Mouse (Mus musculus): ENCODE data around the gene Gm21992. TPM values are rescaled to one million over a fixed set of nuclear protein-coding genes. Genes with fewer than 3 reads are reported as not detected.

Gene Gm21992
- polyA plus RNA-seq, 1 experiment from 2014 or later, result 20.9 TPM

DNA sequence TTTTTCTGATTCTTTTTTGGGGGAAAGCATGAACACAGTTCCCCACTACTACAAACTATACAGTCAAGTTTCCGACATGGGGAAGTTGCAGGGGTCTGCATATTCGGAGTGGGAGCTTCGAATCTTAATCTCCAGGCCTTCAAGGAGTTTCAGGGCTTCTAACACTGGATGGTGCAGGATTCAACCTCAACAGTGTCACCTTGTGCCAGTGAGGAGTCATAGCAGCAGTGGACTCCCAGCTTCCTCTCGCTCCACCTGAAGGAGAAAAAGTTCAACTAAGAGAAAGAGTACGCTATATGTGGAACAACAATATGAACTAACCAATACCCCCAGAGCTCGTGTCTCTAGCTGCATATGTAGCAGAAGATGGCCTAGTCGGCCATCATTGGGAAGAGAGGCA, 36.1 kb upstream of the Gm21992 start:
- no peaks in the 10 kb centered on the region for H3K9me3 ChIP-seq (ENCODE audit: control insufficient read depth, low read length)
- no peak overlapping the region for H3K4me2 ChIP-seq (ENCODE audit: low read length)
- peaks cover 1% of the 10 kb centered on the region for H3K27me3 ChIP-seq (ENCODE audit: control insufficient read depth, insufficient read depth, low read length)
- no peak overlapping the region for H3K9ac ChIP-seq (ENCODE audit: low read length)
- no peaks in the 10 kb centered on the region for H3K36me3 ChIP-seq (ENCODE audit: control insufficient read depth, insufficient read depth, low read length)
- WGBS, result 23% methylated on average over 7 of the region's 7 CpGs
- H3K27ac ChIP-seq (replicated peaks in 1 of 2; ENCODE audit: control insufficient read depth in 1 of 2, insufficient read depth in 1 of 2, low read depth in 2 of 2, low read length in 2 of 2), result no peak overlapping the region
- no peak overlapping the region for H3K4me3 ChIP-seq (ENCODE audit: control insufficient read depth in 1 of 2, insufficient read depth in 1 of 2, low read depth in 1 of 2, low read length in 2 of 2)
- no peaks in the 10 kb centered on the region for H3K4me1 ChIP-seq (ENCODE audit: control insufficient read depth in 2 of 2, insufficient read depth in 2 of 2, low read length in 2 of 2)
- ATAC-seq (ENCODE audit: insufficient number of reproducible peaks, insufficient read depth, low FRiP score, low read depth), result no peak

DNA sequence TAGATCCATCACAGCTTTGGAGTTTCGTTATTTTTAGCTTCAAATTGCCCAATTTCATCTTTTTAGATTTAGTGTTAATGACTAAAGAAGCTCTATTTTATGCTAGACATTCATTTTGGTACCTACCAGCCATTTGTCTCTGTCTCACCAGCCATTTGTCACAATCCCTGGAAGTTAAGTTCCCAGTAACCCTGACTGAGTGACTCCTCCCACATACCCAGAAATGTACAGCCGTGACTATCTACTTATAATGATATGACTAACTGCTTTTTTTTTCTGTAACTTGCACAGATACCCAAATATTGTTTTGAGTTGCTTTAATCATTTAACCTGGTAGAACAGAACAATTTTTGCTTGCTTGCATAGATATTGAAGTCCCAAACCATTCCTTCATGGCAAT, 34.4 kb upstream of the Gm21992 start:
- no peak overlapping the region for H3K4me2 ChIP-seq (ENCODE audit: low read length)
- WGBS, result 59% methylated on average over 2 of the region's 2 CpGs
- no peaks in the 10 kb centered on the region for H3K36me3 ChIP-seq (ENCODE audit: control insufficient read depth, insufficient read depth, low read length)
- no peaks in the 10 kb centered on the region for H3K4me1 ChIP-seq (ENCODE audit: control insufficient read depth in 2 of 2, insufficient read depth in 2 of 2, low read length in 2 of 2)
- no peak overlapping the region for H3K4me3 ChIP-seq (ENCODE audit: control insufficient read depth in 1 of 2, insufficient read depth in 1 of 2, low read depth in 1 of 2, low read length in 2 of 2)
- H3K27ac ChIP-seq (replicated peaks in 1 of 2; ENCODE audit: control insufficient read depth in 1 of 2, insufficient read depth in 1 of 2, low read depth in 2 of 2, low read length in 2 of 2), result no peak overlapping the region
- no peak for ATAC-seq (ENCODE audit: insufficient number of reproducible peaks, insufficient read depth, low FRiP score, low read depth)
- H3K27me3 ChIP-seq (ENCODE audit: control insufficient read depth, insufficient read depth, low read length), result peaks cover 17% of the 10 kb centered on the region
- no peak overlapping the region for H3K9ac ChIP-seq (ENCODE audit: low read length)
- no peaks in the 10 kb centered on the region for H3K9me3 ChIP-seq (ENCODE audit: control insufficient read depth, low read length)

- 45% methylated on average over 2 of the region's 2 CpGs for WGBS
- Histone ChIP-seq H3K4me2 (ENCODE audit: low read length) (no peak overlapping the region), H3K27me3 (ENCODE audit: control insufficient read depth, insufficient read depth, low read length) (peaks cover 26% of the 10 kb centered on the region), H3K4me3 (ENCODE audit: control insufficient read depth in 1 of 2, insufficient read depth in 1 of 2, low read depth in 1 of 2, low read length in 2 of 2) (no peak overlapping the region), H3K9me3 (ENCODE audit: control insufficient read depth, low read length) (no peaks in the 10 kb centered on the region), H3K4me1 (ENCODE audit: control insufficient read depth in 2 of 2, insufficient read depth in 2 of 2, low read length in 2 of 2) (peaks cover 3 to 11% of the 10 kb centered on the region in 2 experiments; a peak in 3 of 4 replicates), H3K9ac (ENCODE audit: low read length) (no peak overlapping the region), H3K36me3 (ENCODE audit: control insufficient read depth, insufficient read depth, low read length) (no peaks in the 10 kb centered on the region), H3K27ac (replicated peaks in 1 of 2; ENCODE audit: control insufficient read depth in 1 of 2, insufficient read depth in 1 of 2, low read depth in 2 of 2, low read length in 2 of 2) (no peak overlapping the region)
- no peak for ATAC-seq (ENCODE audit: insufficient number of reproducible peaks, insufficient read depth, low FRiP score, low read depth)
Measured at GRCm38 (mm10) chr19:4842611-4843010, 31.2 kb upstream of the Gm21992 start.

DNA sequence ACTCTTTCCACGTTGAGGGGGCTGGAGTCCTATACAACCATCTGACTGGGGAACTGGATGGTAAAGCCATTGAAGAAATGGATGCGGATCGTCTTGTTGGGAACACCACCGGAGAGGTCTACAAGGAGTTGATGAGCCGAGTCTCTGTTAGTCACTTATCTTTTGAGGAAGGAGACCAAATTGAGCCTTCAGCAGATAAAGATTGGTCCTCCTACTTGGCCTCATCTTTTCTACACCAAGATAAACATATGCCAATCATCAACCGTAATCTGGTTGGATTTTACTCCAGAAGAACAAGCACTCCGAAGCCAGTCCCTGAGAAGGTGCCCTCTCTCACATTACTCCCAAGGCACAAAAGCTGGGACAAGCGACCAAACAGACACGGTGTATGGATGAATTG, 29.4 kb upstream of the Gm21992 start:
- 72% methylated on average over 9 of the region's 9 CpGs for WGBS
- peaks cover 3 to 11% of the 10 kb centered on the region in 2 experiments; a peak in 3 of 4 replicates for H3K4me1 ChIP-seq (ENCODE audit: control insufficient read depth in 2 of 2, insufficient read depth in 2 of 2, low read length in 2 of 2)
- no peaks in the 10 kb centered on the region for H3K9me3 ChIP-seq (ENCODE audit: control insufficient read depth, low read length)
- no peak for ATAC-seq (ENCODE audit: insufficient number of reproducible peaks, insufficient read depth, low FRiP score, low read depth)
- no peak overlapping the region for H3K9ac ChIP-seq (ENCODE audit: low read length)
- H3K36me3 ChIP-seq (ENCODE audit: control insufficient read depth, insufficient read depth, low read length), result 0 out of 2 replicates have a peak, but pooled peaks cover 2% of the 10 kb centered on the region
- no peak overlapping the region for H3K27ac ChIP-seq (replicated peaks in 1 of 2; ENCODE audit: control insufficient read depth in 1 of 2, insufficient read depth in 1 of 2, low read depth in 2 of 2, low read length in 2 of 2)
- no peak overlapping the region for H3K4me2 ChIP-seq (ENCODE audit: low read length)
- peaks cover 26% of the 10 kb centered on the region for H3K27me3 ChIP-seq (ENCODE audit: control insufficient read depth, insufficient read depth, low read length)
- H3K4me3 ChIP-seq (ENCODE audit: control insufficient read depth in 1 of 2, insufficient read depth in 1 of 2, low read depth in 1 of 2, low read length in 2 of 2), result no peak overlapping the region

GRCm38 (mm10) chr19:4839149-4839548, 27.7 kb upstream of the Gm21992 start, which contains the start of the genes Ccs and Ccdc87:
Ccs (minus strand) TSS chr19:4839332.
Ccdc87 (plus strand) TSS chr19:4839366.
- peak within 1 kb of the TSS; percentile 98 for H3K4me2 ChIP-seq (ENCODE audit: low read length)
- under 1% methylated on average over 25 of the region's 25 CpGs for WGBS
- H3K36me3 ChIP-seq (ENCODE audit: control insufficient read depth, insufficient read depth, low read length), result 0 out of 2 replicates have a peak, but pooled peaks cover 2% of the 10 kb centered on the region
- ATAC-seq (ENCODE audit: insufficient number of reproducible peaks, insufficient read depth, low FRiP score, low read depth), result peak; percentile 96
- H3K9me3 ChIP-seq (ENCODE audit: control insufficient read depth, low read length), result no peaks in the 10 kb centered on the region
- H3K4me1 ChIP-seq (ENCODE audit: control insufficient read depth in 2 of 2, insufficient read depth in 2 of 2, low read length in 2 of 2), result peaks cover 3 to 11% of the 10 kb centered on the region in 2 experiments; a peak in 3 of 4 replicates
- peaks cover 26% of the 10 kb centered on the region for H3K27me3 ChIP-seq (ENCODE audit: control insufficient read depth, insufficient read depth, low read length)
- peak within 1 kb of the TSS; percentile 77 for H3K9ac ChIP-seq (ENCODE audit: low read length)
- peak within 1 kb of the TSS; percentile 54 to 79 for H3K4me3 ChIP-seq (ENCODE audit: control insufficient read depth in 1 of 2, insufficient read depth in 1 of 2, low read depth in 1 of 2, low read length in 2 of 2)
- 0 out of 4 replicates have a peak within 1 kb of the TSS, but pooled peaks have one; percentile 2 to 8 for H3K27ac ChIP-seq (replicated peaks in 1 of 2; ENCODE audit: control insufficient read depth in 1 of 2, insufficient read depth in 1 of 2, low read depth in 2 of 2, low read length in 2 of 2)

DNA sequence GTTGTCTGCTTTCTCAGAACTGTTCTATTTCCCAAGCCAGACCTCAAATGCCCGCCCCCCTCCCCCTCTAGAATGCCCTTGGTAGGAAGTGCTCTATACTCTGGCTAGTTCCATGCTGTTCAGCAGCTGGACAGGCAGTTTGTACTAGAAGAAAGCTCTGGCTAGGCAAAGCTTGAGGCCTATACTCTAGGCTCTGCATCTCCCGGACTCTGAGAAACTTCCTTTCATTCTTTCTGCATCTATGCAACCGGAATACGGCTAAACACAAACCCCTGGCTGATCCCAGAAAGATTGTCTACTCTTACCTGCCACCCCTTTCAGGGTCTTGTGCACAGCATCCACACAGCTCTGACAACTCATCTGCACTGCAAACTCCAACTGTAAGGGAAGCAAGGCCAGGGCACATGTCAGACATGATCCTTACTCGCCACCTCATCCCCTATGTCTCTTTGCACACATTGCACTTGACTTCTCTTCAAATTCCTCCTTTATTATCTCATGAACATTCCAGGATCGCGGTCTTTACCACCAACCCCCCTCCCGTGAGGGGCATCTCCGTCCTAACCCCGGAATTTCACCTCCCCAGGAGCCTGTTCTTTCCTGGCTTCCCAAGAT, 27.2 kb upstream of the Gm21992 start:
- 0 out of 2 replicates have a peak, but pooled peaks cover 2% of the 10 kb centered on the region for H3K36me3 ChIP-seq (ENCODE audit: control insufficient read depth, insufficient read depth, low read length)
- H3K4me2 ChIP-seq (ENCODE audit: low read length), result peak overlapping the region; percentile 98
- H3K4me3 ChIP-seq (ENCODE audit: control insufficient read depth in 1 of 2, insufficient read depth in 1 of 2, low read depth in 1 of 2, low read length in 2 of 2), result peak overlapping the region; percentile 54 to 79
- H3K27me3 ChIP-seq (ENCODE audit: control insufficient read depth, insufficient read depth, low read length), result peaks cover 26% of the 10 kb centered on the region
- H3K4me1 ChIP-seq (ENCODE audit: control insufficient read depth in 2 of 2, insufficient read depth in 2 of 2, low read length in 2 of 2), result peaks cover 3 to 11% of the 10 kb centered on the region in 2 experiments; a peak in 3 of 4 replicates
- ATAC-seq (ENCODE audit: insufficient number of reproducible peaks, insufficient read depth, low FRiP score, low read depth), result no peak
- H3K9me3 ChIP-seq (ENCODE audit: control insufficient read depth, low read length), result no peaks in the 10 kb centered on the region
- WGBS, result 30% methylated on average over 10 of the region's 10 CpGs
- 0 out of 4 replicates have a peak overlapping the region, but pooled peaks have one; percentile 2 to 8 for H3K27ac ChIP-seq (replicated peaks in 1 of 2; ENCODE audit: control insufficient read depth in 1 of 2, insufficient read depth in 1 of 2, low read depth in 2 of 2, low read length in 2 of 2)
- H3K9ac ChIP-seq (ENCODE audit: low read length), result peak overlapping the region; percentile 77

DNA sequence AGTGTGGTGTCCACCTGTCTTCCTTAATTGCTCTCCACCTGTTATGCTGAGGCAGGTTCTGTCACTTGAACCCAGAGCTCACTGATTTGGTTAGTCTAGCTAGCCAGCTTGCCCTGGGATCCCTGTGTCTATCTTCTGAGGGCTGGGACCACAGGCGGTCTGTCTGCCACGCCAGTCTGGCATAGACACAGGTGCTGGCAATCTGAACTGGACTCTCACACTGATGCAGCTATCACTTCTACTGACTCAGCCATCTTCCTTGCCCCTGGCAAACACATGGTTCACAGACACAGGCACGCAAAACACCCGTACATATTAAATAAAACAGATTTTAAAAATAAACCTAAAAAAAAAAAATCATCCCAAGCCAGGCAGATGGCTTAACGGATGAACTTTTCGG, 25.6 kb upstream of the Gm21992 start:
- peaks cover 14% of the 10 kb centered on the region for H3K36me3 ChIP-seq (ENCODE audit: control insufficient read depth, insufficient read depth, low read length)
- no peak for ATAC-seq (ENCODE audit: insufficient number of reproducible peaks, insufficient read depth, low FRiP score, low read depth)
- WGBS, result 88% methylated on average over 6 of the region's 6 CpGs

More for the DNA sequence above, 25.6 kb upstream of the Gm21992 start:
- H3K4me1 ChIP-seq (ENCODE audit: control insufficient read depth in 2 of 2, insufficient read depth in 2 of 2, low read length in 2 of 2), result peaks cover 3 to 11% of the 10 kb centered on the region in 2 experiments; a peak in 3 of 4 replicates
- no peak overlapping the region for H3K4me3 ChIP-seq (ENCODE audit: control insufficient read depth in 1 of 2, insufficient read depth in 1 of 2, low read depth in 1 of 2, low read length in 2 of 2)
- no peaks in the 10 kb centered on the region for H3K9me3 ChIP-seq (ENCODE audit: control insufficient read depth, low read length)
- H3K27me3 ChIP-seq (ENCODE audit: control insufficient read depth, insufficient read depth, low read length), result peaks cover 20% of the 10 kb centered on the region
- no peak overlapping the region for H3K4me2 ChIP-seq (ENCODE audit: low read length)
- no peak overlapping the region for H3K9ac ChIP-seq (ENCODE audit: low read length)
- no peak overlapping the region for H3K27ac ChIP-seq (replicated peaks in 1 of 2; ENCODE audit: control insufficient read depth in 1 of 2, insufficient read depth in 1 of 2, low read depth in 2 of 2, low read length in 2 of 2)

Measured in heart, embryonic 14.5 days (tissue).